Mouse (Mus musculus) kidney, postnatal 4 days (tissue): ENCODE results near the gene Tbc1d21.

ENCODE experiments used
- DNase-seq, 2 experiments: peaks; one replicate each; pipeline ENCODE4 v3.0.0; 2021; ENCODE audit warnings: mixed read lengths in 2 of 2

Tbc1d21 gene

DNA sequence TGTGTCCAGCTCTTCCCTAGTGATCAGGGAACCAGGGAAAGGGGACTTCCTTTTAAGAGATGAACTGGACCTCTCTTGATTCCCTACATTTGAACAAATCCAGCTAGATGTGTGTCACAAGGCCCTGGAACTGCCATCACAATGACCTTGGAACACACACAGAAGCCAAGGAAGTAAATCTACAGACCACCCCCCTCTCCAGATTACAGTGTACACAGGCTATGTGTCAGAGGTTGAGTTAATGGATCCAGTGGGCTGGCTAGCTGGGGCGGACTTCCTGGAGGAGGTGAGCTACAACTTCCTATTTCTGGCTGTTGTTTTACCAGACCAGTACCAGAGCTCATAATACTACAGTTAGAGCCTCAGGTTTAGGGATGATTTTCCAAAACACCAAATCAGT lies at the start of gene Tbc1d21:
Tbc1d21 (minus strand) TSS at position 101 of the 400 bp plus-strand sequence.
- DNase-seq: no peak

DNA sequence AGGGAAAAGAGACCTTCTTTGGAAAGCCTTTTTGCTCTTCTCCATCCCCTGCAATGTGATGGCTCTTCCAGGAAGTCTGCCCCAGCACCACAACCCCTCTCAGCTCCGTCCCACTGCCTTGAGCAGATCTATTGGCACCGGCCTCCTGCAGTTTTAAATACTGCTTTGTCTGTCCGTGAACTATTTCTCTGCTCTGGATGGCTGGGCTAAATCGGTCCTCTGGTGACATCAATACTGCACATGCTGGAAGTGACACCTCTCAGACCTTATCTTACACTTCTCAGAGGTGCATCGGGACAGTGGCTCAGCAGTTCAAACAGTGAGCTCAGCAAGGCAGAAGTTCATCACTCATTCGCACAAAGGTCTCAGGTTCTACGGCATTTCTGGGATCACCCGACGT lies 41.3 kb upstream of the Tbc1d21 start:
- DNase-seq: no peak

DNA sequence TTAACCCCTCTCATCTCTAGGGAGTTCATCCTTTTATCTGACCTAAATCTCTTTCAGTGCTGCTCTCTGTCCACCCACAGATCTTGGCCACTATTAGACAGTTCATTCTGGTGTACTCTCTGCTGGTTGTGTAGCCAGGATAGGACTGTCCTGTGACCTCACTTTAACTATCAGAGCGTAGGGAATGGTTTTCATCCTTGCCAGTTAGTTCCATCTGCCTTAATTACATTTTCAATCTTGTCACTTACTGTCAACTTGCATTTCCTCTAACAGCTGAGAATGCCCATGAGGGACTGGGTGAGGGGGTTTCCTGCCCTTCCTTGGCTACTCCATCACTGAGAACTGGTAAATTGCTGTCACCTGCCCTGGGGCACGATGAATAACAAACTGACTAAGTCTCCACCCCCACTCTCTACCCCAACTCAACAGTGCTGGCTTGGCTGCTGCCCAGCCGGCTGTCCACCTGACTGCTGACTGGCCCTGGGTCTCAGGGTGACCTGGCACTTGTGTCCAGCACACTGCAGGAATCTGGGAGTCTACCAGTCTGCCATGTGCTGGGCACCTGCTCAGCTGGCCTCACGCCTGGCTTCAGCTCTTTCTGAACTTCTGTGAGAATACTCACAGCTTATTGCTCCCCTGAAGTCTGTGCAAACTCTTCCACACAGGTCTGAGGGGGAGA lies 39.9 kb upstream of the Tbc1d21 start:
- DNase-seq: peak in 1 of 2 experiments; percentile 7

DNA sequence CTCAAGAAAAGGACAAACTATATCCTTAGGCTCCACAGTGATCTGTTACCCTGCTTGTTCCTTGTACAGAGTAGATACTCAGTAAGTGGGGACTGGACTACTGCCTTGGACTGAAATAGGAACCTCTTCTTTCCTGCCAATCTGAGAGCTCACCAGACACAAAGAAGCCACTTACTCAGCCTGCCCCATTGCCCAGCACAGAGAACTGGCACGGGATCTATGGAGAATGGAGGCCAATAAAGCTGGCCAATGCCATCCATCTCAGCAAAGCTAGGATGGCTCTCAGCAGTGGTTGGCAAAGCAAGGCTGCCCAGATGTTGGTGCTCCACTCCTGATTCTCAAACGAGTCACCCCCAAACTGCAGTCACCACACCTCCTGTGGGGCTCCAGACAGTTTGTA lies 39.0 kb upstream of the Tbc1d21 start:
- no peak for DNase-seq

DNA sequence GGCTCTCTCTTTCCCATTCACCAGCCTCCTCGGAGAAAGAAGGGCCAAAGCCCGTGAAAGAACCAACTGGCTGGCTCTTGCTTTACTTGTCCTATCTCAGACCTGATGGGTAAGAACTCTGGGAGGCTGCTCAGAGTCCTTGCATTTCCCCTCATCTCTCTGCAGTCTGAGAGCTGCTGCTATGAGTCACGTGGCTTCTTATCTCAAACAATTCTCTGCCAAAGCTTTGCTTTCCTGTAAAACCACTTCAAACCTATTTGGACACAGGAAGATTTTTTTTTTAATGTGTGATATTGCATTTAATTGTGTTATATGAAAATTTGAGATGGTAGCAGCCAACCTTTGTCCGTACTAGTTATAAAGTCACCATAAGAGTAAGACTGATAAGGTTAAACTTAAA lies 34.2 kb upstream of the Tbc1d21 start:
- no peak for DNase-seq

DNA sequence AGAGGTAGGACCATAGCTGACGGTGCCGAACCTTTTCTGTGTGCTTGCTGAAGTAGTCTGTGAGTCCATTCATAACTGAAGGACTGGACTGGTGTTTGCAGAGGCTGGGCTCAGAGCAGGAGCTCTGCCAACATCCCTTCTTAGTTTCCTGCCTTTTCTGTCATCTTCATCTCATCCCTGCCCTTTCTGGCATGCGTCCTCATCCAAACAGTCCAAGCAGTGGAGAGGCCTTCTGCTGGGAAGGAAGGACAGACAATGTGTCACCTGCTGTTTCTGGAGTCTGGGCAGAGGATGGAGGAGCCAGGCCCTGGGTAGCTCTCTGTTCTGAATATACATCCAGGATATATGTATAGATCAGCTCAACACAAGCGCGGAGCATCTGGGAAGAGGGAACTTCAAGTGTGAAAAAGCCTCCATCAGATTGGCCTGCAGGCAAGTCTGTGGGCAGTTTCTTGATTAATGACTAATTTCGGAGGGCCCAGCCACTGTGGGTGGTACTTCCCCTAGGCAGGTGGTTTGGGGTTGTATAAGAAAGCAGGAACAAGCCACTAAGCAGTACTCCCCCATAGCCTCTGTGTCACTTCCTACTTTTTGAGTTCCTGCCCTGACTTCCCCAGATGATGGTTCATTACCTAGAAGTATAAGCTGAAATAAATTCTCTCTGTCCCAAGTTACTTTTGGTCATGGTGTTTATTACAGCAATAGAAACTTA lies 31.3 kb upstream of the Tbc1d21 start:
- no peak for DNase-seq

DNA sequence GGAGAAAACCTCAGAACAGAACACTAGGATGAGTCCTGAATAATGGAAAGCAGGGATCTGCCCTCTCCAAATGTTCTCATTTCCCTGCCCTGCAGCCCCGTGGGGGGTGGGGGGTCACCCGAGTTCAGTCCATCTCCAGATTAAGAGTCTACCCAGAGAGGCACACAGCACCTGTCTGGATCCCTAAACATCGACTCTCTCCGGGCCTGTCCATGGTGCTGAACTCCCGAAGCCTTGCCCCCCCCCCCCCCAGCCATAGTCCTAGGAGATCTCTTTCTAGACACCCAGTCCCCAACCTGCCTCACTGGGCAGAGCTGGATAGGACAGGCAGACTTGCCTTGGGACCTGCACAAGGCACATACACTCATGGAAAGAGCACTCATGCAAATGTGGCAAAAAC lies 29.4 kb upstream of the Tbc1d21 start:
- peak; percentile 33 to 38 for DNase-seq

DNA sequence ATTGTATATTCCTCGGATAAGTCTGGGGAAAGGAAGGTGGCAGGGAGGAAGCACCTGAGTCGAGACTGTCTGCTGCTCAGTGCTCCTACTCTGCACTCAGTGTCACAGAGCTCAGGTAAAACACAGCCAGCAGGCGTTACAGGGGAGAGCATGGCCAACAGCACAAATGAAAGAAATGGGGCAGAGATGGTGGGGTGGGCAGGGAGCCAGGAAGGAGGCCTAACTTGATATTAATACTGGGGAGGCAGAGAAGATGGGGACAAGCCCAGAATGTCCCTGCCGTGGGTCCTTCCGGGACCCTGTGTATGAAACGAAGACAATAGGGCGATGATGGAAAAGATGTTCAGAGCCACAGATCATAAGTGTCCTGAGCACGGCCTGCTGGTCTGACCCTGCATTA lies 24.4 kb upstream of the Tbc1d21 start:
- no peak for DNase-seq

DNA sequence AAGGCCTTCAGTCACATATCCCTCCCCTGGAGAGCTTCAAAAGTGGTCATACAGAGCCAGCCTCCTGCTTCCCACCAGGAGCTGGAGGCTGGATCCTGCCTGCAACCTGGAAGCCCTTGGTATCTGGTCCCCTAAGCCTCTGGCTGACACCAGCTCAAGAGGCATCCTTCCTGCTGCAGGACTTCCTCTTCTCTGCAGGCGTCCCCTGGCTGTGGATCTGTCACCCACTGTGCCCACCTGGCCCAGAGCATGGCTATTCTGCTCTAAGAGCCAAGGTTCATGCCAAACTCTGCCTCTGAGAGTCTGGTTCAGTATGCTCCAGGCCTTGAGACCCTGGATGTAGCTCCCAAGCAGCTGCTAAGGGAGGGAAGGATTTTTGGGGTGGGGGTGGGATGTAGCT lies 23.6 kb upstream of the Tbc1d21 start:
- DNase-seq: no peak

DNA sequence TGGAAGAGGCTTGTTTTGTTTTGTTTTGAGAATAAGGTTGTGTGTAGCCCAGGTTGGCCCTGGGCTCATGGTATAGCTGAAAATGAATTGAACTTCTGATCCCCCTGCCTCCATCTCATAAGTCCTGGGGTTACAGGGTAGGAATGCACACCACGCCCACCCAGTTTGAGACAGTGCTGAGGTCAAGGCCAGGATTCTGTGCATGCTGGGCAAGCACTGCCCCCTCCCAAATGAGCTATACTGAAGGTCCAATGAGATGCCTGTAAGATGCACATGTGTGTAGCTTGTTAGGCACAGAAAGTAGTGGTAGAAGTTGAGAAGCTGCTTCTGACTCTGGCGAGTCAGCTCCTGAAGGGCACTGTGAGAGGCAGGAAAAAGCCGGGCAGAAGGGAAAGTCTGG lies 18.1 kb upstream of the Tbc1d21 start:
- no peak for DNase-seq

DNA sequence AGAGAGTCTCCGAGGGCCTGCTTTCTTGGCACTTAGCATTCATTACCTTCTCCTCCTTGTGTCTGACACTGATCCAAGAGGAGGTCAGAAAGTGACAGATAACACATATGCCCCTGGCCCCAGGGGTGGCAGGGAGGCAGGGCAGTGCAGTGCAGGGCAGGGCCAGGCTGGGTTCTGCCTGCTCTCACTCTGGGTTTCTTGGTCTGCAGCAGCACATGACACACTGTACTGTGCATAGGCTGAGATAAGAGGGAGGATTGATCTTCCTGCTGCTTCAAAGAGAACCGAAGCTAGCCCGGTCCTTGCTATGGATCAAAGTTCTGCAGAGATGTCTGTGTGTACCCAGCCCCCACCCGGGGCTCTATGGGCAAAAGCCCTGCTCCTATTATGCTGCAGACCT lies 8.6 kb upstream of the Tbc1d21 start:
- DNase-seq: no peak

DNA sequence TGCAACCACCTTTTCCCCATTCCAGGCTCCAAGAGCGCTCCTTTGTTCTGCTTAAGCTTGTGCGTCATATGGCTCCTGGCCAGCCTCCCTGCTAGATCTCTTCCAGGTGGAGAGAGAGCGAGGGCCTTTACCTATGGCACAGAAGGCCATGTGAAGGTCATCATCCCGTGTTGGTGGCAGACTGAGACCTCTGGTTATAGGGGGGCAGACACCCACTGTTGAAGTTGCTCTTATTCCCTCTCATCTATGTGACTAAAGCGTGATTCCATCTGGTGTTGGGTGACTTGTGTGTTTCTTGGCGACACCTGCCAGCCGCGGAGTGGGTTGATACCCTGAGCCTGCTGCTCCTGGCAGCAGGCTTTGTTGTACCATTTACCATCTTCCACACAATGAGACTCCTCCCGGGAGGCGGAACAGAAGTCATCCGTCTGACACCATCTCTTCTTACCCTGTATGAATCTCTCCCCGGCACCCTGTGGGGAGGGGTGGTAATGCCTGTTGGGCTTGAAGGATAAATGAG lies 3.7 kb upstream of the Tbc1d21 start:
- no peak for DNase-seq

DNA sequence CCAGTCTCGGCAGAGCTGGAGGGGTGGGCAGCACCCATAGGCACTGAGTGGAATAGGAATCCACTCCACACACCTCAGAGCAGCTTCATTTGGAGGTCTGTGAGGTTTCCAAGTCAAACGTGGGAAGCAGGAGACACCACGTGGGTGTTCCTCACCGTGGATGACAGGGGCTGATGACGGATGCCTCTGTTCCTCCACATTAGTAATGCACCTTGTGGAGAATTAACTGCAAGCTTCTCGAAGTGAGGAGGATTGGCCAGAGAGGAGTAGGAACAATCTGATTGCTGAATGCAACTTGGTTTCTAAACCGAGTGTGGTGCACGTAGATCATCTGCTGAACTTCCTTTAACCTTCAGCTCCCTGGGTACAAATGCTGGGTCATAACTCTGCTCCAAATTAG lies 1.7 kb upstream of the Tbc1d21 start:
- no peak for DNase-seq

DNA sequence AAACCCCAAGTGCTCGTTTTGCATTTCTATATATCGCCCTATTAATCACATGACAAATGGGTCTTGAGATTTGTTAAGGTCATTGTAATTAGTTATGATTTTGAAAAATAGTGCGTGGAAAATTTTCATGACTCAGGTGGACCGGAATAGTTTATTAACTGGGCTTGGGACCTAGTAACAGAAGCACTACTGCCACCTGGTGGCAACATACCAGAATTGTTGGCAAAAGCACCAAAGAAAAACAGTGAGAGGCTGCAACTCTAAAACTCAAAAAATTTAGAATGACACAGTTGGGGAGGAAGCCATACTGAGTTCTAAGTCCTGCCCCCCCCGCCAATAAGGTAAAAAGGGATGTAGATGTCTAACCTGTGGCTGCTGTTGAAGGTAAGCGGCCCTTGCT lies 611 bp downstream of the Tbc1d21 start:
- peak; percentile 26 to 34 for DNase-seq

DNA sequence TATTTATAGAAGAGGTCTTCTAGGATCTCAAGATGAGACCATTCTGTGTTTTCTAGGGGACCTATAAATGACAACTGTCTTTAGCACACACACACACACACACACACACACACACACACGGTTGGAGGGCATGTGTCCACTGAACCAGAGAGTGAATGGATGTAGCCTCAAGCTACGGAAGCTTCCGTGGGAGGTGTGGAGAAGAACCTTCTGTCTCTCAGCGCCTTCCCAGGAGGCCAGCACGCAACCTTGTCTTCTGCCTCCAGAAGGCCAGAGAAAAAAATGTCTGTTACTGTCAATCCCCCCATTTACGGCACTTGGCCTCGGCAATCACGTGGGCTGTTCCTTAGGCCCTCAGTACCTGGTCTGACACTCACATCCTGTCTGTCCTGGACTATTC lies 5.9 kb downstream of the Tbc1d21 start:
- DNase-seq: no peak

DNA sequence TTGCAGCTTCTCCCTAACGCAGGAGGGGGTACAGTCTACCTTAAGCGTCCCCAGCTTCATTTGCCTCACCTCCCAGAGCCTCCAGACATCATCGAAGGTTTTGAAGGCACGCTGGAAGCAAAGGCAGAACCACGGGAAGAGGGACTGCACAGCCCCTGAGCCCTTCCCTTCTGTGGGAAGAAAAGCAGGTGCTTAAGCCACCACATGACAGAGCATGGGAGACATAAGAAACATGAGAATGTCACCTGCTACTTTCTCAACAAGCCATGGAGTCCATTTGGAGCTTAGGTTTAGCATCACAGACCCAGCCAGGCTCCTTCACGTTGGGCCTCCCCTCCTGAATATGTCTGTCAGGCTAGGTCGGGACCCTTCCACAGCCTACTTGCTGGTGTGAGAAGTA lies 8.3 kb downstream of the Tbc1d21 start:
- no peak for DNase-seq

DNA sequence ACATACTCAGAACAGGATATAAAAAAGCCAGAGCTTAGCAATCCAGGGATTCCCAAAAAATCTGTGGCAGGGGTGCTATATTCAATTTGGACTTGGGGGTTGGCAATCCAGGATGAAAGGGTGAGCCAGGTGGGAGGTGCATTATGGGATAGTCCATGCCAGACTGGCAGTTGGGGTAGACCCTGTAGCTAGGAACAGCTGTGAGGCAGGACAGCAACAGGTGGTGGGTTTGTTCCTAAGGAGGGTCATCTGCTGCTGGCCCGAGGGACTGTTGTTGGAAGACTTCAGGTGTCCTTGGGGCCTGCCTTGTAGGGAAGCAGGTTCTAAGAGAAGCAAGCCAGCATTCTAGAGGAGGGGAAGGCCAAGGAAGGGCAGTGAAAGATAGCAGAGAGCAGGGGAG lies 8.9 kb downstream of the Tbc1d21 start:
- DNase-seq: no peak

DNA sequence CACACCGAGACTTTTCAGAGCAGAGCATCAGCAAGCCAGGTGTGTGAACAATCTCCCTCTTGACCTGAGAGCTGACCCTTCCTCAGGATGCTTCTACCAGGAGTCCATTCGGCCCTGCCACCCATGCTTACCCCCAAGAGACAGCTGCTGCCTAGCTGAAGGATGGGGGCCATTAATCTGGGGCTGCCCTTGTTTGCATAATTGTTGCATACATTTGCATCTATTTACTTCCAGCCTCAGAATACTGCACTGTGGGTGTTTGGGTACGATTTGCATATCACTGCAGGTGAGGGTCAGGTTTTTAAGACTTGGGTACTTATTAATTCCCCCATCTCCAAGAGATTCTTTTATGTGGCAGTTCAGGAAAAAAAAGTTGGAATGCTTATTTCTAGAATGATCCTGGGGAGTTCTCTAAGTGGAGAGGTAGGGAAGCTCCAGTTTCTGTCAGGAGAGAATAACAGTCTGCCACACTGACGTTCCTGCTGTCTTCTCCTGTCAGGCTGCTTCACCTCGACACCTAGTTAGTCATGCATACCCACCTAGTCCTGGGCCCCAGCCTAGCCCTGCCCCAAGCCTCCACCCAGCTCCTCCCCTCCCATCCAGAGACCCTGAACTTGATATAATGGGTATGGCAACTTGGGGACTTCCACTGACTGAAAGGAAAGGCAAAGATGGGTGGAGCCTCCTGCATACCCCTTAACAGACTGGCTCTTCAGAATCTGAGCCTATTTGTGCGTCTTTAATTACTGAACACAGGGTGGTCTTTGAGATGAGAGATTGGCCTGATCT lies 14.8 kb downstream of the Tbc1d21 start:
- no peak for DNase-seq

DNA sequence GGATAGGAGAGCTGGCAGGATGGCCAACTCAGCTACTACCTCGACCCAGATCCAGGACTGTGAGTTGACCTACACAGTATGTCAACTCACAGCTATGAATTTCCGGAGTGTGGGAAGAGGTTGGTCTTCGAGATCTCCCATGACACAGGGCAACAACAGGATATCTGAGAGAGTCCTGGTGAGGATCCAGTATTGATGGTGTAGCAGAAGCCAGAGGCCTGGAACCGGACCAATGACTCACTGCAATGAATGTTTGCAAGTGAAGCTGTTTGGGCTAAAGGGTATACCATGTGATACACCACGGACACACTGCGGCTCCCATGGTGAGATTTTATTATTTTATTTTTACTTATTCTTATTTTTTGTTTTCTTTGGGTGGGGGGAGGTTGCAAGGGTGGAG lies 15.6 kb downstream of the Tbc1d21 start:
- no peak for DNase-seq

DNA sequence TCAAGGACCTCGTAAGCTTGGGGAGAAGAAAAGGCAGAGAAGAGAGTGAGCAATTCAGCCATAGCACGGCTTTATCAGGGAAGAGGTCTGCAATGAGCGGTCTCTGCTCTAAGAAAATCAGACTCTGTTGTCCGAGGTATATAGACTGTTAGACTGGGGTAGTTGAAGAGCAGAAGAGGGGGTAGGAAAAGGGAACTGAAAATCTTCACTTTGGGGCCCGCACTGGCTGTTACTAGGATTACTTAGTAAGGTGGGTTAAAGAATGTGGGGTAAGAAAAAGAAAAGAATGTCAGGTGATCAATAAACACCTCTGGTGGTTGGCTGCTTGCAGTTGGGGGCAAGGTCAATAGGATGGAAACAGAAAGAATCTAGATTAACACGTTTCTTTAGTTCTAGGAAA lies 17.0 kb downstream of the Tbc1d21 start:
- DNase-seq: no peak

DNA sequence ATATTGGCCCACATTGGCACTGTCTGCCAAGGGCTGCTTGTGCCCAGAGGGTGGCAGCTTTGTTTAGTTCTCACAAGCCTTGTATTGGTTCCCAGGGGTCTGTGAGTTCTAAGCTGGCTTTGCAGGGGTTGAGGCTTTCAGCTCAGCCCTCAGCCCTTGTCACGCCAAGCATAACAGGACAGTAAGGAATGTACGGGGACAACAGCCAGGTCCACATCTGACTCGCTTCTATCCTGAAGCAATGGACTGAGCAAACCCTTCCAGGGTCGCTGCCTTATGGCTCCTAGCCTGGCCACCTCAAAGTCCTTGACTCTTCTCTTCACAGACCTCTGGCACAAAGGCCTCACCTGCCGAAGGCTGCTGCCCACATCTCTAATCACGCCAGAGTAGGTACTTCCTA lies 22.5 kb downstream of the Tbc1d21 start:
- peak; percentile 18 to 22 for DNase-seq

DNA sequence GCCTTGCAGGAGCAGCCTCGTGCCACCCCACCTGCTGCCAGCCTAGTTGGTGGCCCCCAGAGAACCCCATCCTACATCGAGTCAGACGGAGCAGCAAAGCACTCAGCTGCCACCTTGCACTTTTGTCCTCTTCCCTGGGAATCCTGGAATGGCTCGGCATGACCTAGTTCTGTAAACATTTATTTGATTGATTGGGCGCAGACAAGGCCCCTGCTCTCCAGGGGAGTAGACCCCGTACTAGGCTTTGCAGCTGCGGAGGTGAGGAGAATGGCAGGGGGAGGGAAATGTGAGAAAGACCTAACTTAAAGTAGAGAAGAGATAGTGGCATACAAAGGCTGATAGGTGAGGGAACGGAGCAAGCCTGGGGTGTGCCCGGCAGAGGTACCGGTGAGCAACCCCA lies 23.8 kb downstream of the Tbc1d21 start:
- DNase-seq: peak; percentile 50 to 53

DNA sequence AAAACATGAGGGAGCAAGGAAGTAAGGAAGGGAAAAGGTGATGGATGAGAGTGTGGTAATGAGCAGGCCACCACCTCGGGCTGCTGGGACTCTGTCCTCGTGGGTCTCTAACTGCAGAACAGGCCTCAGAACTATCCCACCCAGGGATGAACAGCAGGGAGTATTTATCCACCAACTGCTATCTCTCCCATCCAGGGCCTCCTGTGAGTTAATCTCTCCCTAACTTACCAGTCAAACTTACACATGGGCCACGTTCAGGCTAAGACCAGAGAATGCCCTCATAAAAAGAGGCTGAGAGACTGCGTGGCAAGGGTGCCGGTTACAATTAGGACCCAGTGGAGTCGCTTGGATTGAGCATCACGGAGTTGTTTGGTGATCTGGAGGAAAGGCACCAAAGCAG lies 24.3 kb downstream of the Tbc1d21 start:
- no peak for DNase-seq

DNA sequence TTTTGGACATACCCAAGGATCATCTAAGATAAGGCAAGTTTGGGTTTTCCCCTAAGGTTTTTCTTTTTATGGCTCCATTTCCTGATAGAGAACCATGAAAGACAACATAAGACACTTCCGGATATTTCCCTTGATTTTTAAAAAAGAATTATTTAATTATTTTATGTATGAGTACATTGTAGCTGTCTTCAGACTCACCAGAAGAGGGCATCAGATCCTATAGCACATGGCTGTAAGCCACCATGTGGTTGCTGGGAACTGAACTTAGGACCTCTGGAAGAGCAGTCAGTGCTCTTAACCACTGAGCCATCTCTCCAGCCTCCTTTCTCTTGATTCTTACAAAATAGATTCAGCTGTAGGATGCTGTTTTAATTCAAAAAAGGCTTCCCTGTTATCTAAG lies 28.5 kb downstream of the Tbc1d21 start:
- DNase-seq: no peak
